Mouse (Mus musculus): ENCODE results near the gene Gzf1. TPM values are rescaled to one million over a fixed set of nuclear protein-coding genes. Genes with fewer than 3 reads are reported as not detected.
A peak's percentile ranks its signal among the peaks of the same experiment; 100 is the strongest.

Gzf1 gene
- total RNA-seq (2021) (10 to 100 TPM; 22.0 to 24.0 TPM), polyA plus RNA-seq (2012; rRNA removed) (8.0 and 12.5 TPM in 2 replicates)
- long read RNA-seq, full-length matches to known transcripts, result 7 of 12 reads
- long read RNA-seq, partial matches to known transcripts, result 2 of 12 reads
- long read RNA-seq, other reads (novel, unspliced or antisense), result 3 of 12 reads

GRCm38 (mm10) chr2:148680775-148681291 is at the start of gene Gzf1:
Gene Gzf1, plus strand, starts transcription at chr2:148681023.
- Histone ChIP-seq H3K4me3 (peak within 1 kb of the TSS; percentile 83), H3K79me2 (replicated peaks; ENCODE audit: control insufficient read depth, insufficient read depth, low read length) (0 out of 2 replicates have a peak, but pooled peaks cover 3% of the 10 kb centered on the region), H3K36me3 (ENCODE audit: control insufficient read depth, insufficient read depth, low read length) (peaks cover 12% of the 10 kb centered on the region), H3K4me1 (ENCODE audit: control insufficient read depth, insufficient read depth, low read length) (peaks cover 7% of the 10 kb centered on the region), H3K27me3 (ENCODE audit: control insufficient read depth, insufficient read depth, low read length) (no peaks in the 10 kb centered on the region), H3K27ac (peak within 1 kb of the TSS; percentile 92), H3K9ac (ENCODE audit: low read depth, low read length) (peak within 1 kb of the TSS; percentile 92)
- intact Hi-C loops (cut with DNase I), result loop anchor here (5.0 kb wide), 2 partner anchors 51 to 196 kb away; partner anchors contain the start of genes Cst3 and Napb
- under 1% methylated on average over 39 of the region's 39 CpGs for WGBS
- DNase-seq, result peak; percentile 99 to 100
- TF ChIP-seq CTCF (IDR thresholded peaks at IDR 0.05) (no peak; the same call in 1 of the 2 replicates), EP300 (IDR thresholded peaks at IDR 0.05; ENCODE audit: insufficient read depth, low read depth, low read length) (0 out of 2 replicates have a peak, but pooled peaks have one; percentile 17), POLR2A (IDR thresholded peaks at IDR 0.05; ENCODE audit: insufficient read depth, low read depth, low read length) (peak; percentile 87)

- intact Hi-C loops (cut with DNase I), result no loop called here
- H3K9ac ChIP-seq (ENCODE audit: low read depth, low read length), result no peak overlapping the region
- peak; percentile 44 to 62 for DNase-seq
- 55% methylated on average over 3 of the region's 3 CpGs for WGBS
- peaks cover 15% of the 10 kb centered on the region for H3K4me1 ChIP-seq (ENCODE audit: control insufficient read depth, insufficient read depth, low read length)
- no peak overlapping the region for H3K27ac ChIP-seq
- TF ChIP-seq CTCF (IDR thresholded peaks at IDR 0.05) (no peak), EP300 (IDR thresholded peaks at IDR 0.05; ENCODE audit: insufficient read depth, low read depth, low read length) (peak; percentile 68; the same call in 1 of the 2 replicates)
- peaks cover 4% of the 10 kb centered on the region for H3K36me3 ChIP-seq (ENCODE audit: control insufficient read depth, insufficient read depth, low read length)
- H3K79me2 ChIP-seq (replicated peaks; ENCODE audit: control insufficient read depth, insufficient read depth, low read length), result no peaks in the 10 kb centered on the region
- no peak overlapping the region for H3K4me3 ChIP-seq
- no peaks in the 10 kb centered on the region for H3K27me3 ChIP-seq (ENCODE audit: control insufficient read depth, insufficient read depth, low read length)
These were observed 49.2 kb upstream of the Gzf1 start for GRCm38 (mm10) chr2:148631602-148632001.

- no peaks in the 10 kb centered on the region for H3K36me3 ChIP-seq (ENCODE audit: control insufficient read depth, insufficient read depth, low read length)
- H3K4me1 ChIP-seq (ENCODE audit: control insufficient read depth, insufficient read depth, low read length), result peaks cover 6% of the 10 kb centered on the region
- H3K79me2 ChIP-seq (replicated peaks; ENCODE audit: control insufficient read depth, insufficient read depth, low read length), result no peaks in the 10 kb centered on the region
- TF ChIP-seq EP300 (IDR thresholded peaks at IDR 0.05; ENCODE audit: insufficient read depth, low read depth, low read length) (no peak), POLR2A (IDR thresholded peaks at IDR 0.05; ENCODE audit: insufficient read depth, low read depth, low read length) (no peak), CTCF (IDR thresholded peaks at IDR 0.05) (no peak)
- DNase-seq, result no peak
- no peak overlapping the region for H3K4me3 ChIP-seq
- H3K27ac ChIP-seq, result no peak overlapping the region
- H3K27me3 ChIP-seq (ENCODE audit: control insufficient read depth, insufficient read depth, low read length), result no peaks in the 10 kb centered on the region
- WGBS, result 82% methylated on average over 4 of the region's 4 CpGs
- H3K9ac ChIP-seq (ENCODE audit: low read depth, low read length), result no peak overlapping the region
- intact Hi-C loops (cut with DNase I), result no loop called here
These were observed 46.4 kb upstream of the Gzf1 start for GRCm38 (mm10) chr2:148634466-148634865.

- no peak overlapping the region for H3K27ac ChIP-seq
- intact Hi-C loops (cut with DNase I), result no loop called here
- no peaks in the 10 kb centered on the region for H3K79me2 ChIP-seq (replicated peaks; ENCODE audit: control insufficient read depth, insufficient read depth, low read length)
- TF ChIP-seq POLR2A (IDR thresholded peaks at IDR 0.05; ENCODE audit: insufficient read depth, low read depth, low read length), result no peak
- TF ChIP-seq EP300 (IDR thresholded peaks at IDR 0.05; ENCODE audit: insufficient read depth, low read depth, low read length), result no peak
- TF ChIP-seq CTCF (IDR thresholded peaks at IDR 0.05), result no peak
- no peaks in the 10 kb centered on the region for H3K36me3 ChIP-seq (ENCODE audit: control insufficient read depth, insufficient read depth, low read length)
- H3K27me3 ChIP-seq (ENCODE audit: control insufficient read depth, insufficient read depth, low read length), result no peaks in the 10 kb centered on the region
- H3K4me1 ChIP-seq (ENCODE audit: control insufficient read depth, insufficient read depth, low read length), result no peaks in the 10 kb centered on the region
- H3K4me3 ChIP-seq, result no peak overlapping the region
- DNase-seq, result no peak
- no peak overlapping the region for H3K9ac ChIP-seq (ENCODE audit: low read depth, low read length)
- 60% methylated on average over 1 of the region's 1 CpGs for WGBS
These were observed 38.0 kb upstream of the Gzf1 start for GRCm38 (mm10) chr2:148642610-148643370.

GRCm38 (mm10) chr2:148644421-148645000 is 36.3 kb upstream of the Gzf1 start:
- intact Hi-C loops (cut with DNase I), result no loop called here
- TF ChIP-seq CTCF (IDR thresholded peaks at IDR 0.05) (no peak), POLR2A (IDR thresholded peaks at IDR 0.05; ENCODE audit: insufficient read depth, low read depth, low read length) (no peak), EP300 (IDR thresholded peaks at IDR 0.05; ENCODE audit: insufficient read depth, low read depth, low read length) (no peak)
- Histone ChIP-seq H3K27ac (no peak overlapping the region), H3K79me2 (replicated peaks; ENCODE audit: control insufficient read depth, insufficient read depth, low read length) (no peaks in the 10 kb centered on the region), H3K36me3 (ENCODE audit: control insufficient read depth, insufficient read depth, low read length) (no peaks in the 10 kb centered on the region), H3K4me1 (ENCODE audit: control insufficient read depth, insufficient read depth, low read length) (no peaks in the 10 kb centered on the region), H3K4me3 (no peak overlapping the region), H3K9ac (ENCODE audit: low read depth, low read length) (no peak overlapping the region), H3K27me3 (ENCODE audit: control insufficient read depth, insufficient read depth, low read length) (no peaks in the 10 kb centered on the region)
- no peak for DNase-seq
- WGBS, result 84% methylated on average over 6 of the region's 6 CpGs
